Mouse (Mus musculus) lung, embryonic 16.5 days (tissue): ENCODE data around the gene Camk2d. TPM values are rescaled to one million over a fixed set of nuclear protein-coding genes. Genes with fewer than 3 reads are reported as not detected.
A peak's percentile ranks its signal among the peaks of the same experiment; 100 is the strongest.

ENCODE experiments used
- ATAC-seq: fragments of 200-750 bp; cut with Nextera tagmentation; 2 replicates; pipeline ENCODE4 v1.8.0; 2017; ENCODE audit warnings: low read depth, mild to moderate bottlenecking, moderate library complexity
- H3K27ac ChIP-seq: fragments of 300-500 bp; sonication (generic); 2 replicates; pipeline ENCODE4 v1.5.1; 2014; ENCODE audit warnings: mild to moderate bottlenecking, control low read depth, low read length
- H3K27me3 ChIP-seq: fragments of 300-500 bp; sonication (generic); 2 replicates; pipeline ENCODE4 v1.6.1; 2014; ENCODE audit warnings: low read depth, low read length, mixed read lengths; ENCODE audit not compliant: control insufficient read depth, insufficient read depth
- H3K36me3 ChIP-seq: fragments of 300-500 bp; sonication (generic); 2 replicates; pipeline ENCODE4 v1.6.1; 2014; ENCODE audit warnings: low read length; ENCODE audit not compliant: control insufficient read depth, insufficient read depth
- H3K4me1 ChIP-seq: fragments of 300-500 bp; sonication (generic); replicated peaks from 2 replicates; pipeline ENCODE4 v1.6.1; 2014; ENCODE audit warnings: low read length, mixed read lengths; ENCODE audit not compliant: control insufficient read depth, insufficient read depth
- H3K4me2 ChIP-seq: fragments of 300-500 bp; sonication (generic); 2 replicates; pipeline ENCODE4 v1.6.1; 2014; ENCODE audit warnings: low read depth, low read length, control low read depth
- H3K4me3 ChIP-seq: fragments of 300-500 bp; sonication (generic); 2 replicates; pipeline ENCODE4 v1.5.1; 2014; ENCODE audit warnings: mild to moderate bottlenecking, low read length, control low read depth
- H3K9ac ChIP-seq: fragments of 300-500 bp; sonication (generic); 2 replicates; pipeline ENCODE4 v1.6.1; 2014; ENCODE audit warnings: low read length, control low read depth
- H3K9me3 ChIP-seq: fragments of 300-500 bp; sonication (generic); 2 replicates; pipeline ENCODE4 v1.6.1; 2016; ENCODE audit warnings: low read length; ENCODE audit not compliant: control insufficient read depth
- WGBS: fragments of 180-500 bp; shearing (Covaris S2); extraction: QIAGEN DNeasy Blood & Tissue Kit; methylation state at CpG from one replicate; pipeline ENCODE4 v1.1.7; 2014; 5-methylcytosine and 5-hydroxymethylcytosine counted together
- polyA plus RNA-seq: library from polyadenylated mRNA; unstranded; fragments of >200 nt; fragmentation: Nextera tagmentation; extraction: Ambion mirVana; gene quantifications from 2 replicates; pipeline ENCODE4 v1.2.1, GENCODE M21; 2015

Gene Camk2d
- polyA plus RNA-seq, 1 experiment from 2014 or later, result 34.3 TPM

GRCm38 (mm10) chr3:126596491-126597160, 524 bp downstream of the Camk2d start:
- Histone ChIP-seq H3K9me3 (no peaks in the 10 kb centered on the region), H3K4me1 (peaks cover 7% of the 10 kb centered on the region; the same call in 1 of the 2 replicates), H3K4me2 (peak overlapping the region; percentile 93), H3K27me3 (no peaks in the 10 kb centered on the region), H3K27ac (peak overlapping the region; percentile 99), H3K4me3 (peak overlapping the region; percentile 91), H3K9ac (peak overlapping the region; percentile 93), H3K36me3 (0 out of 2 replicates have a peak, but pooled peaks cover 2% of the 10 kb centered on the region)
- ATAC-seq, result peak; percentile 96
- WGBS, result under 1% methylated on average over 49 of the region's 69 CpGs

GRCm38 (mm10) chr3:126597161-126597595, 1.1 kb downstream of the Camk2d start:
- no peaks in the 10 kb centered on the region for H3K27me3 ChIP-seq
- H3K9me3 ChIP-seq, result no peaks in the 10 kb centered on the region
- 0 out of 2 replicates have a peak, but pooled peaks cover 2% of the 10 kb centered on the region for H3K36me3 ChIP-seq
- 0% methylated on average over 39 of the region's 51 CpGs for WGBS
- peak overlapping the region; percentile 99 for H3K27ac ChIP-seq
- peak overlapping the region; percentile 91 for H3K4me3 ChIP-seq
- H3K4me1 ChIP-seq, result peaks cover 7% of the 10 kb centered on the region; the same call in 1 of the 2 replicates
- H3K9ac ChIP-seq, result peak overlapping the region; percentile 93
- peak; percentile 77 for ATAC-seq
- peak overlapping the region; percentile 93 for H3K4me2 ChIP-seq

GRCm38 (mm10) chr3:126597596-126598328, 1.7 kb downstream of the Camk2d start:
- ATAC-seq, result 0 out of 2 replicates have a peak, but pooled peaks have one; percentile 0
- WGBS, result under 1% methylated on average over 28 of the region's 29 CpGs
- H3K27me3 ChIP-seq, result no peaks in the 10 kb centered on the region
- 0 out of 2 replicates have a peak, but pooled peaks cover 2% of the 10 kb centered on the region for H3K36me3 ChIP-seq
- peak overlapping the region; percentile 91 for H3K4me3 ChIP-seq
- peaks cover 9% of the 10 kb centered on the region for H3K4me1 ChIP-seq
- H3K9ac ChIP-seq, result peak overlapping the region; percentile 93
- H3K4me2 ChIP-seq, result peak overlapping the region; percentile 93
- no peaks in the 10 kb centered on the region for H3K9me3 ChIP-seq
- peak overlapping the region; percentile 99 for H3K27ac ChIP-seq

GRCm38 (mm10) chr3:126598329-126598676, 2.2 kb downstream of the Camk2d start:
- Histone ChIP-seq H3K36me3 (0 out of 2 replicates have a peak, but pooled peaks cover 2% of the 10 kb centered on the region), H3K27ac (no peak overlapping the region), H3K27me3 (no peaks in the 10 kb centered on the region), H3K9me3 (no peaks in the 10 kb centered on the region), H3K4me1 (peaks cover 10% of the 10 kb centered on the region), H3K9ac (peak overlapping the region; percentile 93), H3K4me3 (peak overlapping the region; percentile 91), H3K4me2 (peak overlapping the region; percentile 93)
- WGBS, result 5% methylated on average over 5 of the region's 5 CpGs
- ATAC-seq, result no peak

GRCm38 (mm10) chr3:126598881-126599280, 2.8 kb downstream of the Camk2d start:
- H3K9me3 ChIP-seq, result no peaks in the 10 kb centered on the region
- no peak for ATAC-seq
- peaks cover 10% of the 10 kb centered on the region for H3K4me1 ChIP-seq
- peak overlapping the region; percentile 93 for H3K4me2 ChIP-seq
- H3K4me3 ChIP-seq, result no peak overlapping the region; the same call in 1 of the 2 replicates
- H3K9ac ChIP-seq, result no peak overlapping the region
- WGBS, result 45% methylated on average over 3 of the region's 3 CpGs
- no peak overlapping the region for H3K27ac ChIP-seq
- H3K36me3 ChIP-seq, result 0 out of 2 replicates have a peak, but pooled peaks cover 2% of the 10 kb centered on the region
- no peaks in the 10 kb centered on the region for H3K27me3 ChIP-seq

- H3K4me3 ChIP-seq, result no peak overlapping the region
- H3K4me2 ChIP-seq, result no peak overlapping the region
These were observed 3.2 kb downstream of the Camk2d start for GRCm38 (mm10) chr3:126599335-126599734.

GRCm38 (mm10) chr3:126599936-126600335, 3.8 kb downstream of the Camk2d start:
- no peaks in the 10 kb centered on the region for H3K9me3 ChIP-seq
- no peak for ATAC-seq
- H3K27me3 ChIP-seq, result no peaks in the 10 kb centered on the region
- H3K9ac ChIP-seq, result no peak overlapping the region
- H3K4me2 ChIP-seq, result no peak overlapping the region
- no peak overlapping the region for H3K27ac ChIP-seq
- no peak overlapping the region for H3K4me3 ChIP-seq
- H3K36me3 ChIP-seq, result 0 out of 2 replicates have a peak, but pooled peaks cover 2% of the 10 kb centered on the region
- peaks cover 10% of the 10 kb centered on the region for H3K4me1 ChIP-seq
- WGBS, result 69% methylated on average over 10 of the region's 10 CpGs

More at GRCm38 (mm10) chr3:126599335-126599734, 3.2 kb downstream of the Camk2d start:
- Histone ChIP-seq H3K36me3 (0 out of 2 replicates have a peak, but pooled peaks cover 2% of the 10 kb centered on the region), H3K9me3 (no peaks in the 10 kb centered on the region), H3K27ac (no peak overlapping the region), H3K27me3 (no peaks in the 10 kb centered on the region), H3K4me1 (peaks cover 10% of the 10 kb centered on the region), H3K9ac (no peak overlapping the region)
- no peak for ATAC-seq
- WGBS, result 52% methylated on average over 2 of the region's 2 CpGs

- 0 out of 2 replicates have a peak, but pooled peaks cover 2% of the 10 kb centered on the region for H3K36me3 ChIP-seq
- H3K9me3 ChIP-seq, result no peaks in the 10 kb centered on the region
- H3K9ac ChIP-seq, result no peak overlapping the region
- peaks cover 8% of the 10 kb centered on the region for H3K4me1 ChIP-seq
- H3K27ac ChIP-seq, result no peak overlapping the region
- ATAC-seq, result peak; percentile 65
- 42% methylated on average over 11 of the region's 11 CpGs for WGBS
- no peak overlapping the region for H3K4me3 ChIP-seq
- H3K27me3 ChIP-seq, result no peaks in the 10 kb centered on the region
- H3K4me2 ChIP-seq, result no peak overlapping the region
These were observed 6.7 kb downstream of the Camk2d start for GRCm38 (mm10) chr3:126602772-126603171.
